Mouse (Mus musculus) gastrocnemius, postnatal 14 days (tissue): Measurements from ENCODE around the gene Sgcg. TPM values are rescaled to one million over a fixed set of nuclear protein-coding genes. Genes with fewer than 3 reads are reported as not detected.

Experiments
- total RNA-seq, 2 experiments: library from RNA; stranded (reverse); gene quantifications; 2 replicates each; pipeline ENCODE4 v1.2.3; 2021

The Sgcg gene
- total RNA-seq, 2 experiments from 2014 or later = 158 to 177 TPM

Other genes with a start within 250 kb of the Sgcg start
- gene Tnfrsf19, start 212.0 kb downstream of the Sgcg start, total RNA-seq = 1 to 10 TPM; 3.7 to 7.4 TPM
- 10 to 100 TPM; 22.8 to 31.4 TPM for gene Sacs, start 120.0 kb downstream of the Sgcg start, total RNA-seq
- under 1 TPM; 0.49 to 0.80 TPM for gene Arl11, start 51.3 kb upstream of the Sgcg start, total RNA-seq
- 1 to 10 TPM; 1.8 to 1.9 TPM for gene Ebpl, start 101.9 kb upstream of the Sgcg start, total RNA-seq
- gene Kpna3, start 181.4 kb upstream of the Sgcg start, total RNA-seq = 10 to 100 TPM; 71.0 to 78.0 TPM